Comparison of ENCODE assay signal across 9 mouse cellular contexts in the genomic region with DNA sequence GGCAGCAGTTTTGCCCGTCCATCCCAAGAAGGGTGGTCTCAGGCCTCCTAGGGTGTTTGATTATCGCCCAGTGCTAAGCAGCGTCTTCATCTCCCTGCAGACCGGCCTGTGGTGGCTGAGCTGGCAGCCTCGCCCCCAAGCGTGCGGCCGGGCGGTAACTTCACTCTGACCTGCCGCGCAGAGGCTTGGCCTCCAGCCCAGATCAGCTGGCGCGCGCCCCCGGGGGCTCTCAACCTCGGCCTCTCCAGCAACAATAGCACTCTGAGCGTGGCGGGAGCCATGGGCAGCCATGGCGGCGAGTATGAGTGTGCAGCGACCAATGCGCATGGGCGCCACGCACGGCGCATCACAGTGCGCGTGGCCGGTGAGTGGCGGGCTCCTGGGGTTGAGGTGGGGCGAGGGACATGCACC. TPM values are rescaled to one million over a fixed set of nuclear protein-coding genes. Genes with fewer than 3 reads are reported as not detected.
DNase-seq lines count a peak whose midpoint lies in the region; ATAC-seq and TF ChIP-seq lines count a peak whose summit lies in the region.
"Had no signal": no experiment of that assay in that cellular context is flagged by ENCODE, and none has a peak within 500 bp of the region (broad histone marks: within the 10 kb centered on the region; RNA-seq: fewer than 3 reads in every experiment).

No protein-coding gene starts in this region.

- H3K9ac ChIP-seq in embryonic facial prominence, embryonic 14.5 days (ENCODE audit: low read depth, low read length): peak overlapping the region; percentile 52
- H3K9ac ChIP-seq in neural tube, embryonic 15.5 days (replicated peaks): peak overlapping the region; percentile 72

- peaks cover 24% of the 10 kb centered on the region for H3K4me1 ChIP-seq in embryonic facial prominence, embryonic 14.5 days (ENCODE audit: control insufficient read depth, insufficient read depth, low read length)
- peaks cover 60% of the 10 kb centered on the region for H3K4me1 ChIP-seq in hindbrain, embryonic 10.5 days (replicated peaks)
- peaks cover 52% of the 10 kb centered on the region for H3K4me1 ChIP-seq in neural tube, embryonic 15.5 days

- H3K4me2 ChIP-seq in embryonic facial prominence, embryonic 14.5 days (ENCODE audit: low read depth, low read length): peak overlapping the region; percentile 69
- H3K4me2 ChIP-seq in neural tube, embryonic 15.5 days: peak overlapping the region; percentile 85

- H3K27ac ChIP-seq in left cerebral cortex, adult 2 months: peak overlapping the region; percentile 69
- no peak overlapping the region for H3K27ac ChIP-seq in embryonic facial prominence, embryonic 14.5 days (replicated peaks; ENCODE audit: low read depth, low read length)
- peak overlapping the region; percentile 71 for H3K27ac ChIP-seq in hindbrain, embryonic 10.5 days
- H3K27ac ChIP-seq in neural tube, embryonic 15.5 days (replicated peaks): no peak overlapping the region

- peak; percentile 41; the same call in 1 of the 2 replicates for ATAC-seq in embryonic facial prominence, embryonic 14.5 days (ENCODE audit: low read depth)
- peak; percentile 70 for ATAC-seq in neural tube, embryonic 15.5 days (ENCODE audit: low FRiP score)

- peaks cover 77% of the 10 kb centered on the region for H3K27me3 ChIP-seq in embryonic facial prominence, embryonic 14.5 days (replicated peaks; ENCODE audit: control insufficient read depth, insufficient read depth, low read length)
- H3K27me3 ChIP-seq in hindbrain, embryonic 10.5 days (ENCODE audit: insufficient read depth, poor library complexity, severe bottlenecking): peaks cover 93% of the 10 kb centered on the region
- H3K27me3 ChIP-seq in neural tube, embryonic 15.5 days (replicated peaks): peaks cover 80% of the 10 kb centered on the region

- DNase-seq in left cerebral cortex, adult 2 months (ENCODE audit: extremely low spot score in 1 of 2, low spot score in 2 of 2): peak; percentile 50 to 57
- DNase-seq in left cerebral cortex, postnatal 14 days (ENCODE audit: low spot score in 2 of 2): no peak
- DNase-seq in embryonic facial prominence, embryonic 14.5 days (ENCODE audit: low spot score): no peak
- DNase-seq in hindbrain, embryonic 10.5 days (ENCODE audit: low spot score): peak; percentile 50
- DNase-seq in left cerebral cortex, postnatal 4 days: peak; percentile 41
- DNase-seq in thymus, postnatal 10 days (ENCODE audit: low spot score in 2 of 2): no peak
- DNase-seq in thymus, postnatal 25 days: no peak

- H3K4me3 ChIP-seq in left cerebral cortex, adult 2 months: peak overlapping the region; percentile 28
- H3K4me3 ChIP-seq in embryonic facial prominence, embryonic 14.5 days (ENCODE audit: low read depth, low read length): peak overlapping the region; percentile 42
- peak overlapping the region; percentile 50 for H3K4me3 ChIP-seq in hindbrain, embryonic 10.5 days
- peak overlapping the region; percentile 51 for H3K4me3 ChIP-seq in neural tube, embryonic 15.5 days (replicated peaks)

- TF ChIP-seq CTCF in left cerebral cortex, adult 2 months (IDR thresholded peaks at IDR 0.05): no peak

- H3K36me3 ChIP-seq in embryonic facial prominence, embryonic 14.5 days (ENCODE audit: control insufficient read depth, insufficient read depth, low read length): no peaks in the 10 kb centered on the region
- no peaks in the 10 kb centered on the region for H3K36me3 ChIP-seq in hindbrain, embryonic 10.5 days
- H3K36me3 ChIP-seq in neural tube, embryonic 15.5 days: no peaks in the 10 kb centered on the region

- WGBS in embryonic facial prominence, embryonic 14.5 days: 4% methylated on average over 26 of the region's 31 CpGs
- 1% methylated on average over 31 of the region's 31 CpGs for WGBS in hindbrain, embryonic 10.5 days
- WGBS in neural tube, embryonic 15.5 days: under 1% methylated on average over 31 of the region's 31 CpGs

- H3K9me3 ChIP-seq in embryonic facial prominence, embryonic 14.5 days (ENCODE audit: control insufficient read depth, low read length): peaks cover 5% of the 10 kb centered on the region; the same call in 1 of the 2 replicates
- peaks cover 3% of the 10 kb centered on the region; the same call in 1 of the 2 replicates for H3K9me3 ChIP-seq in hindbrain, embryonic 10.5 days
- H3K9me3 ChIP-seq in neural tube, embryonic 15.5 days (replicated peaks): no peaks in the 10 kb centered on the region

- intact Hi-C loops in left cerebral cortex, adult 2 months (cut with DNase I): no loop called here
- intact Hi-C loops in left cerebral cortex, postnatal 14 days (cut with DNase I): no loop called here
- intact Hi-C loops in left cerebral cortex, postnatal 4 days (cut with DNase I): loop anchor here (10.0 kb wide), 1 partner anchor 97 kb away; a partner anchor contains a TSS

RNA-seq across cellular contexts. Expression of a gene that starts 5.6 kb away (rescaled TPM):
- 100 to 1,000 TPM; 230 to 248 TPM for total RNA-seq in left cerebral cortex, adult 2 months (2021)
- total RNA-seq in left cerebral cortex, postnatal 14 days (2021): 100 to 1,000 TPM; 294 to 307 TPM
- 0.19 TPM in 1 of 2 replicates, not detected in the other for polyA plus RNA-seq in embryonic facial prominence, embryonic 14.5 days (2014; fragmentation: Nextera tagmentation; extraction: Ambion mirVana)
- 0.07 TPM in 1 of 2 replicates, not detected in the other for polyA plus RNA-seq in hindbrain, embryonic 10.5 days (2016; fragmentation: Nextera tagmentation; extraction: Ambion mirVana)
- total RNA-seq in left cerebral cortex, postnatal 4 days (2021): 10 to 100 TPM; 28.1 to 41.3 TPM
- 1.8 and 2.0 TPM in 2 replicates for polyA plus RNA-seq in neural tube, embryonic 15.5 days (2015; fragmentation: Nextera tagmentation; extraction: Ambion mirVana)

RNA-seq across cellular contexts. Expression of a gene that starts 8.3 kb away (rescaled TPM):
- total RNA-seq in left cerebral cortex, adult 2 months (2021): 1 to 10 TPM; 1.5 to 1.6 TPM
- total RNA-seq in left cerebral cortex, postnatal 14 days (2021): under 1 TPM in 1 of 2 experiments, not detected in 1; 0.86 TPM
- 0.65 and 0.69 TPM in 2 replicates for polyA plus RNA-seq in embryonic facial prominence, embryonic 14.5 days (2014; fragmentation: Nextera tagmentation; extraction: Ambion mirVana)
- polyA plus RNA-seq in hindbrain, embryonic 10.5 days (2016; fragmentation: Nextera tagmentation; extraction: Ambion mirVana): 5.9 and 6.0 TPM in 2 replicates
- not detected for total RNA-seq in left cerebral cortex, postnatal 4 days (2021)
- polyA plus RNA-seq in neural tube, embryonic 15.5 days (2015; fragmentation: Nextera tagmentation; extraction: Ambion mirVana): 0.54 TPM in 1 of 2 replicates, not detected in the other

RNA-seq across cellular contexts. Expression of a gene that starts 21.7 kb away (rescaled TPM):
- 1 to 10 TPM; 2.0 to 3.6 TPM for total RNA-seq in left cerebral cortex, adult 2 months (2021)
- 1 to 10 TPM; 3.0 to 3.6 TPM for total RNA-seq in left cerebral cortex, postnatal 14 days (2021)
- polyA plus RNA-seq in embryonic facial prominence, embryonic 14.5 days (2014; fragmentation: Nextera tagmentation; extraction: Ambion mirVana): 18.6 and 20.0 TPM in 2 replicates
- 5.1 and 5.8 TPM in 2 replicates for polyA plus RNA-seq in hindbrain, embryonic 10.5 days (2016; fragmentation: Nextera tagmentation; extraction: Ambion mirVana)
- 1 to 10 TPM; 2.5 to 2.8 TPM for total RNA-seq in left cerebral cortex, postnatal 4 days (2021)
- 4.2 and 16.9 TPM in 2 replicates for polyA plus RNA-seq in neural tube, embryonic 15.5 days (2015; fragmentation: Nextera tagmentation; extraction: Ambion mirVana)

RNA-seq across cellular contexts. Expression of a gene that starts 29.4 kb away (rescaled TPM):
- total RNA-seq in left cerebral cortex, adult 2 months (2021): 1 to 10 TPM in 1 of 2 experiments, not detected in 1; 1.3 TPM
- total RNA-seq in left cerebral cortex, postnatal 14 days (2021): 1 to 10 TPM in 1 of 2 experiments, not detected in 1; 1.8 TPM
- polyA plus RNA-seq in embryonic facial prominence, embryonic 14.5 days (2014; fragmentation: Nextera tagmentation; extraction: Ambion mirVana): 0.87 and 1.2 TPM in 2 replicates
- polyA plus RNA-seq in hindbrain, embryonic 10.5 days (2016; fragmentation: Nextera tagmentation; extraction: Ambion mirVana): 1.0 TPM in 2 replicates
- total RNA-seq in left cerebral cortex, postnatal 4 days (2021): not detected
- polyA plus RNA-seq in neural tube, embryonic 15.5 days (2015; fragmentation: Nextera tagmentation; extraction: Ambion mirVana): 1.00 and 1.6 TPM in 2 replicates
- total RNA-seq: layer of hippocampus, adult 18-20 months had no signal

RNA-seq across cellular contexts. Expression of a gene that starts 34.9 kb away (rescaled TPM):
- total RNA-seq in left cerebral cortex, adult 2 months (2021): 10 to 100 TPM; 59.2 to 64.2 TPM
- total RNA-seq in left cerebral cortex, postnatal 14 days (2021): 10 to 100 TPM; 58.7 to 62.9 TPM
- 110 and 119 TPM in 2 replicates for polyA plus RNA-seq in embryonic facial prominence, embryonic 14.5 days (2014; fragmentation: Nextera tagmentation; extraction: Ambion mirVana)
- 136 and 150 TPM in 2 replicates for polyA plus RNA-seq in hindbrain, embryonic 10.5 days (2016; fragmentation: Nextera tagmentation; extraction: Ambion mirVana)
- total RNA-seq in left cerebral cortex, postnatal 4 days (2021): 10 to 100 TPM; 45.2 to 49.3 TPM
- 114 and 123 TPM in 2 replicates for polyA plus RNA-seq in neural tube, embryonic 15.5 days (2015; fragmentation: Nextera tagmentation; extraction: Ambion mirVana)

Comparison
In these comparisons a context has a peak if more than half of its experiments do, and no peak if none do; other contexts are left out.
1. DNase-seq: peak in left cerebral cortex, adult 2 months (2 of 2), hindbrain, embryonic 10.5 days (single experiment) and left cerebral cortex, postnatal 4 days (single experiment); none in left cerebral cortex, postnatal 14 days (0 of 2), embryonic facial prominence, embryonic 14.5 days (single experiment), thymus, postnatal 10 days (0 of 2) and thymus, postnatal 25 days (single experiment).
2. RNA of a gene that starts 5.6 kb away (total RNA-seq): 294 to 307 TPM in left cerebral cortex, postnatal 14 days and 230 to 248 TPM in left cerebral cortex, adult 2 months; 28.1 to 41.3 TPM in left cerebral cortex, postnatal 4 days; every median in the first group is over 4 times any median in the second.
3. H3K27ac ChIP-seq: peak in left cerebral cortex, adult 2 months (single experiment) and hindbrain, embryonic 10.5 days (single experiment); none in embryonic facial prominence, embryonic 14.5 days (single experiment) and neural tube, embryonic 15.5 days (single experiment).
4. Peak in every context shown above with its lines, with median percentiles within 50 percentile points of each other: H3K4me3 ChIP-seq.